Mouse (Mus musculus): ENCODE measurements around the gene Hmox1. TPM values are rescaled to one million over a fixed set of nuclear protein-coding genes. Genes with fewer than 3 reads are reported as not detected.

Hmox1 gene
- total and polyA plus RNA-seq, 2 experiments from 2014 or later: 10.5 to 14.4 TPM

DNA sequence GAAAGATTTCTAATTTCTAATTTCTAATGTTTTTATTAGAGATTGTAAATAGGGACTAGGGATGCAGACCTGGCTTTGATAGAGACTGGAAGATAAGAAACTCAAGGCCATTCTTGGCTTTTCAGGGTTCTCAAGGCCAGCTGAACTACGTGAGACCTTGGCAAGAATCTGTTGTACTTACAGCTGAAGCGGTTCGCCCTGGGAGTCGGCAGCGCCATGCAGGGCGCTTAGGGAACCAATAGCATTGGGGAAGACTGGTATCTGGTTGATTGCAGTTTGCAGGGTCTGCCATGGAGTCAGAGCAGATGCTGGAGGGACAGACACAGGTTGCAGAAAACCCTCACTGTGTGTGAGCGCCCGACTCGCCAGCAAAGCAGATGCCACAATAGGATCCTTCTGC, 14.6 kb upstream of the Hmox1 start:
- WGBS: 95% methylated on average over 9 of the region's 9 CpGs
- no peak for TF ChIP-seq CTCF (IDR thresholded peaks at IDR 0.05; ENCODE audit: low read depth)
- no peak overlapping the region for H3K9ac ChIP-seq
- H3K4me3 ChIP-seq (ENCODE audit: low read depth, low read length): no peak overlapping the region
- DNase-seq: no peak
- no peaks in the 10 kb centered on the region for H3K9me3 ChIP-seq (ENCODE audit: low read length)
- no peaks in the 10 kb centered on the region for H3K27me3 ChIP-seq (ENCODE audit: insufficient read depth, low read length)
- no peak overlapping the region for H3K27ac ChIP-seq (ENCODE audit: low read depth, low read length)
- H3K4me2 ChIP-seq (ENCODE audit: low read depth): no peak overlapping the region
- no peaks in the 10 kb centered on the region for H3K4me1 ChIP-seq (ENCODE audit: insufficient read depth)
- H3K36me3 ChIP-seq (ENCODE audit: insufficient read depth): no peaks in the 10 kb centered on the region
- ATAC-seq: no peak

GRCm38 (mm10) chr8:75081364-75082040, 11.9 kb upstream of the Hmox1 start:
- ATAC-seq: no peak
- H3K4me1 ChIP-seq (ENCODE audit: insufficient read depth): no peaks in the 10 kb centered on the region
- H3K9ac ChIP-seq: no peak overlapping the region
- no peaks in the 10 kb centered on the region for H3K9me3 ChIP-seq (ENCODE audit: low read length)
- H3K27ac ChIP-seq (ENCODE audit: low read depth, low read length): no peak overlapping the region
- no peak overlapping the region for H3K4me2 ChIP-seq (ENCODE audit: low read depth)
- H3K36me3 ChIP-seq (ENCODE audit: insufficient read depth): no peaks in the 10 kb centered on the region
- no peaks in the 10 kb centered on the region for H3K27me3 ChIP-seq (ENCODE audit: insufficient read depth, low read length)
- no peak for TF ChIP-seq CTCF (IDR thresholded peaks at IDR 0.05; ENCODE audit: low read depth)
- DNase-seq: no peak
- no peak overlapping the region for H3K4me3 ChIP-seq (ENCODE audit: low read depth, low read length)
- 81% methylated on average over 9 of the region's 9 CpGs for WGBS

DNA sequence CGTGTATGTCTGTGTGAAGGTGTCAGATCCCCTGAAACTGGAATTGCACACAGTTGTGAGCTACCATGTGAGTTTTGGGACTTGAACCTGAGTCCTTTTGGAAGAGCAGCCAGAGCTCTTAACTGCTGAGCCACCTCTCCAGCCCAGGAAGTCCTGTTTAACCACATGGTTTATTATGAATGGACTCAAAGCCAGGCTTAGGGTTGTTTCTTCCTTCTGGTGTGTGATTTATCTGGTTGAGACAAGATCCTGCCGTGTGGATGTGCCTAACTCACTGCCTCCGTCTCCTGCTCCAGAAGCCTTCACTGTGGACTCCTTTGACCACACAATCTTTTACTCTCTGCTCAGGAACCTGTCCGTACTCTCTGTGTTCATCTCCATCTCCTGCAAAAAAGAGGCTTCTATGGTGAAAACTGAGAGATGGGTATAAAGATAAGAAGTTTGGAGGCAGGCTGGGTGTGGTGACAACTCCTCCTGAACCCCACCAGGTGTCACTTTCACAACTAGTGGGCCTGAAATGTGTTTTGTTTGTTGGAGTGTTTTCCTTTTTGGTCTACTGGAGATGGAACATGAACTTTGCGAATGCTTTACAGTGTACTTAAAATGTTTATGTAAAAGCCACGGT, 11.1 kb upstream of the Hmox1 start:
- no peak for TF ChIP-seq CTCF (IDR thresholded peaks at IDR 0.05; ENCODE audit: low read depth)
- Histone ChIP-seq H3K27ac (ENCODE audit: low read depth, low read length) (no peak overlapping the region), H3K4me3 (ENCODE audit: low read depth, low read length) (no peak overlapping the region), H3K36me3 (ENCODE audit: insufficient read depth) (no peaks in the 10 kb centered on the region), H3K9ac (no peak overlapping the region), H3K27me3 (ENCODE audit: insufficient read depth, low read length) (no peaks in the 10 kb centered on the region), H3K4me2 (ENCODE audit: low read depth) (no peak overlapping the region), H3K4me1 (ENCODE audit: insufficient read depth) (no peaks in the 10 kb centered on the region), H3K9me3 (ENCODE audit: low read length) (no peaks in the 10 kb centered on the region)
- ATAC-seq: no peak
- no peak for DNase-seq
- 83% methylated on average over 6 of the region's 6 CpGs for WGBS

DNA sequence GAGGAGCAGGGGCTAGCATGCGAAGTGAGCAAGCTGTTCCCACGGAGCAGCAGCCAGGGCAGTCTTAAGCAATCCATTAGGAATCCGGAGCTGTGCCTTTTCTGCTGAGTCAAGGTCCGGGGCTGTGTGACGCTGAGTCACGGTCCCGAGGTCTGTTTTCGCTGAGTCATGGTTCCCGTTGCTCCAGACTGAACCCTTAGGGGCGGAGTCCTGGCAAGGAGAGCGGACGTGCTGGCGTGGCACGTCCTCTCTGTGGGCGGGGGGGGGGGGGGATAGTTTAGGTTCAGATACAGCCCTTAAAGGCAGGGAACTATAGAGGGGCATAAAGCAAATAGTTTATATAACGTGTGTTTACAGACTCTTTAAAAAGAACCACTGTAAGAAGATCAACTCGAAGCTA, 9.6 kb upstream of the Hmox1 start:
- DNase-seq: peak; percentile 88
- TF ChIP-seq CTCF (IDR thresholded peaks at IDR 0.05; ENCODE audit: low read depth): no peak
- peak overlapping the region; percentile 40 for H3K4me2 ChIP-seq (ENCODE audit: low read depth)
- ATAC-seq: peak; percentile 95
- H3K27ac ChIP-seq (ENCODE audit: low read depth, low read length): no peak overlapping the region
- no peaks in the 10 kb centered on the region for H3K27me3 ChIP-seq (ENCODE audit: insufficient read depth, low read length)
- H3K4me3 ChIP-seq (ENCODE audit: low read depth, low read length): peak overlapping the region; percentile 20
- H3K9ac ChIP-seq: no peak overlapping the region
- H3K4me1 ChIP-seq (ENCODE audit: insufficient read depth): no peaks in the 10 kb centered on the region
- WGBS: 7% methylated on average over 17 of the region's 17 CpGs
- no peaks in the 10 kb centered on the region for H3K9me3 ChIP-seq (ENCODE audit: low read length)
- H3K36me3 ChIP-seq (ENCODE audit: insufficient read depth): no peaks in the 10 kb centered on the region

DNA sequence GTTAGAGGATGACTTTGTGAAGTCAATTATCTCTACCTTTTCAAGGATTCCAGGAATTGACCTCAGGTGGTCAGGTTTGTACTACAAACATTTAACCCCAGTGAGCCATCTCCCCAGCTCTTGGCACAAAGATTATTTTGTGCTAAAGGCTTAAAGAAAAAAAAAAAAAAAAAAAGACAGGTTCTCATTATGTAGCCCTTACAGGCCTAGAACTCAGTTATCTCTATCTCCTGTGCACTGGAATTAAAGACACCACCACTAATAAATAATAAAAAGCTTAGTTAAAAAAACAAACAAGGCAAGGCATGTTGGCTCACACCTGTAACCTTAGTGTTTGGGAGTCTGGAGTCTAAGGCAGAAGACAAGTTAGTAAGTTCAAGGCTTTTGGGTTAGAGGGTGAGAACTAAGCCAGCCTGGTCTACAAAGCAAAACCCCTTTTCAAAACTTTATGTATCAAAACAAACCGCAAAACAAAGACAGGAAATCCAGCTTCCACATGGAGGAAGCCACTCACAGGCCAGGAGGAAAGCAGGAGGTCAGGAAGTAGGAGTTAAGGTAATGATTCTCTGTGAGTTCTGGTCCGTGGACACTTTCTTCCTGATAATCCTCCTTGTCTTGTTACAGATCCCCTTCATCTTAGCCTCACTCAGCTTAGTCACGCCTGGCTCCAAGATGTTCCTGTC, 8.9 kb upstream of the Hmox1 start:
- Histone ChIP-seq H3K4me1 (ENCODE audit: insufficient read depth) (0 out of 2 replicates have a peak, but pooled peaks cover 3% of the 10 kb centered on the region), H3K9me3 (ENCODE audit: low read length) (no peaks in the 10 kb centered on the region), H3K4me2 (ENCODE audit: low read depth) (peak overlapping the region; percentile 40; the same call in 1 of the 2 replicates), H3K4me3 (ENCODE audit: low read depth, low read length) (no peak overlapping the region), H3K27me3 (ENCODE audit: insufficient read depth, low read length) (no peaks in the 10 kb centered on the region), H3K36me3 (ENCODE audit: insufficient read depth) (no peaks in the 10 kb centered on the region), H3K27ac (ENCODE audit: low read depth, low read length) (no peak overlapping the region), H3K9ac (no peak overlapping the region)
- 80% methylated on average over 3 of the region's 3 CpGs for WGBS
- TF ChIP-seq CTCF (IDR thresholded peaks at IDR 0.05; ENCODE audit: low read depth): no peak
- ATAC-seq (no peak), DNase-seq (no peak)

GRCm38 (mm10) chr8:75086002-75086401, 7.4 kb upstream of the Hmox1 start:
- no peaks in the 10 kb centered on the region for H3K36me3 ChIP-seq (ENCODE audit: insufficient read depth)
- H3K4me3 ChIP-seq (ENCODE audit: low read depth, low read length): no peak overlapping the region
- no peak overlapping the region for H3K27ac ChIP-seq (ENCODE audit: low read depth, low read length)
- no peak for TF ChIP-seq CTCF (IDR thresholded peaks at IDR 0.05; ENCODE audit: low read depth)
- no peak for ATAC-seq
- H3K27me3 ChIP-seq (ENCODE audit: insufficient read depth, low read length): no peaks in the 10 kb centered on the region
- 0 out of 2 replicates have a peak, but pooled peaks cover 3% of the 10 kb centered on the region for H3K4me1 ChIP-seq (ENCODE audit: insufficient read depth)
- H3K9me3 ChIP-seq (ENCODE audit: low read length): no peaks in the 10 kb centered on the region
- no peak overlapping the region for H3K4me2 ChIP-seq (ENCODE audit: low read depth)
- WGBS: 91% methylated on average over 2 of the region's 2 CpGs
- no peak overlapping the region for H3K9ac ChIP-seq
- DNase-seq: no peak

DNA sequence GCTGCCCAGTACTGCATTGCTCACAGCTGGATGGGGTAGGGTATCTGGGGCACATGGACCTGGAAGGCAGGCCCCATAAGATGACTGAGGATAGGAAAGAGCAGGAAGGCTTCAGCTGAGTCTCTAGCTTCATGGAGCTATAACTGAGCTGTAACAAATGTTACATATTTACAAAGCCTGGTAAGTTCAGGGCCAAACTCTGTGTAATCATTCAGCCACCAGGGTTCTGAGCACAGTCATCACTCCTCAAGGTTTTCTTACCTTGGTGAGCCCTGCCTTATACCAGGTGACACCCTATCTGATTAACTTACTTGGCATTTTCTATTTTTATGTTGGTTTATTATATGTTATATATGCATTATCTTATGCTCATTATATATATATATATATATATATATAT, 6.3 kb upstream of the Hmox1 start:
- H3K36me3 ChIP-seq (ENCODE audit: insufficient read depth): no peaks in the 10 kb centered on the region
- H3K27me3 ChIP-seq (ENCODE audit: insufficient read depth, low read length): no peaks in the 10 kb centered on the region
- no peak overlapping the region for H3K27ac ChIP-seq (ENCODE audit: low read depth, low read length)
- no peak overlapping the region for H3K4me2 ChIP-seq (ENCODE audit: low read depth)
- DNase-seq: no peak
- no peak for ATAC-seq
- no peak overlapping the region for H3K9ac ChIP-seq
- H3K4me3 ChIP-seq (ENCODE audit: low read depth, low read length): no peak overlapping the region
- no peak for TF ChIP-seq CTCF (IDR thresholded peaks at IDR 0.05; ENCODE audit: low read depth)
- 0 out of 2 replicates have a peak, but pooled peaks cover 3% of the 10 kb centered on the region for H3K4me1 ChIP-seq (ENCODE audit: insufficient read depth)
- no peaks in the 10 kb centered on the region for H3K9me3 ChIP-seq (ENCODE audit: low read length)

Data from forebrain, postnatal 0 days (tissue).